Mouse (Mus musculus) skeletal muscle tissue, adult 2 months (tissue): ENCODE measurements around the gene Ruvbl2.
A peak's percentile ranks its signal among the peaks of the same experiment; 100 is the strongest.
"Not testable (repeated sequence)": the region's sequence is repeated elsewhere in the genome, so short reads cannot be mapped to it uniquely, and the experiment has no call there.

Source experiments
- DNase-seq: peaks from one replicate; pipeline ENCODE4 v3.0.0-alpha.2; 2012; ENCODE audit warnings: low read depth, low spot score

Gene Ruvbl2

DNA sequence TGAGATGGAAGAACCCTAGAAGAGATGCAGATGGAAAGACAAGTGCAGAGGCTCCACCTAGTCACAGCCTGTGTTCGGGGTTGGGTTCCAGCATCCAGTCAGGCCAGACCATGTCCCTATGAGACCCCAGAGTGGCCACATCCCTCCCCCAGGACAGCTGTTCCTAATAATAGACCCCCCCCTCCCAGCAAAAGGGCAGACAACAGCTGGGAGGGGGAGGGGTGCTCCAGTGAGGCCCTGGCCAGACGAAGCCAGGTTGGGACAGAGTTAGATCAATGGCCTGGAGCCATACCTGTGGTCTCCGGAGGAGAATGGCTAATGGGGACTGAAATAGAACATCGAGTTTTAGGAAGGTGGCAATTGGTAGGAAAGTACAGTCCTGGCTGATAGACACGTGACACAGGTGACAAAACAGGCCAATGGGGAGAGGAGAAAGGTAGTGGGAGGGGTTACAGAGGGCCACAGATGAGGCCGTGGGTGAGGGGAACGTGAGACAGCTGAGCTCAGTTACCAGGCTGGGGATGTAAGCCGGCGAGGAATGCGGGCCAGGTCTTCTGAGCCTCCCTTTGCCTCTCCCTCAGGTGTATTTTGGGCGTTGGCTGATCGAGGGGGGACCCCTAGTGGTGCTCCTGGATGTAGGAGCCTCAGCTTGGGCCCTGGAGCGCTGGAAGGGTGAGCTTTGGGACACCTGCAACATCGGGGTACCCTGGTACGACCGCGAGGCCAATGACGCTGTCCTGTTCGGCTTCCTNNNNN is at the start of gene Ruvbl2:
Gene Ruvbl2 (minus strand): TSS at position 576 of the 756 bp plus-strand sequence.
- peak; percentile 91 for DNase-seq

GRCm38 (mm10) chr7:45486761-45487415 is 49.0 kb upstream of the Ruvbl2 start, which contains the start of gene Gm45808:
Gene Gm45808, minus strand, starts transcription at chr7:45486811.
- no peak for DNase-seq

GRCm38 (mm10) chr7:45486158-45486557 is 48.3 kb upstream of the Ruvbl2 start:
- DNase-seq: no peak

- DNase-seq: not testable (repeated sequence)
These were observed 47.1 kb upstream of the Ruvbl2 start for GRCm38 (mm10) chr7:45484985-45485384.

DNA sequence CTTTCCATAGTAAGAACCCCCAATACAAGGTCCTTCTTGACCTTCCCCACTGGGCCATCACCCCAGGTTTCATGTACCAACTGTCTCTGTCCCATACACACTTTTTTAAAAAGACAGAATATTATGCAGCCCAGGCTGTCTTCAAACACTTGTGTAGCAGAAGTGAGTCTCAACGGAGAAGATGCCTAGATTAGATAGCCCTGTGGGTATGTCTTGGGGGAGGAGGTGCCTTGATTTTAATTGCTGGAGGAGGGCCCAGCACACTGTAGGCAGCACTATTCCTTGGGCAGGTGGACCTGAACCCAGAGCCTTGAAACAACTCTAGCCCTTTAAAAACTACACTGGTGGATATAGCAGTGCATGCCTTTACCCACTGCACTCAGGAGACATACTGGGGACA is 44.3 kb upstream of the Ruvbl2 start:
- DNase-seq: no peak

- DNase-seq: no peak
These were observed 43.6 kb upstream of the Ruvbl2 start, which contains the start of gene Tulp2 for GRCm38 (mm10) chr7:45481374-45481927. Gene Tulp2, plus strand, starts transcription at chr7:45481877.

GRCm38 (mm10) chr7:45480310-45480709 is 42.4 kb upstream of the Ruvbl2 start:
- not testable (repeated sequence) for DNase-seq

GRCm38 (mm10) chr7:45478774-45479173 is 40.9 kb upstream of the Ruvbl2 start:
- no peak for DNase-seq

DNA sequence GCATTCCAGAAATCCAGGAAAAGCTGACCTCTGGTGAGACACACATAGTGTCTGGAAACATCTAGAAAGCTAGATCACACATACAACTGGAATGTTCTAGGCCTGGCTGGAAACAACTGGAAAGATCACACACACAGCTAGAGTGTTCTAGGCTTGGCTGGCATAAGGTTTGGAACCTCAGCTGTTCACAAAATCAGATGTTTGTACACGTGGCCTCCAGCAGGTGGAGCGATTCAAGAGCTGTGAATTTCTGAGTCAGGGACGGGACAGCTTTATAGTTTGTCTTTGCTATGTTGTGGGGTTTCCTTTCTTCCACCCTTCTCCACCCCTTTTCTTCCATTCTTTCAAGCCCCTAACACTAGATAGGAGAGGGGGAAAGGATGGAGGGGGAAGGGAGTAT is 39.1 kb upstream of the Ruvbl2 start:
- DNase-seq: peak; percentile 72

- no peak for DNase-seq
These were observed 38.6 kb upstream of the Ruvbl2 start for GRCm38 (mm10) chr7:45476453-45476852.

DNA sequence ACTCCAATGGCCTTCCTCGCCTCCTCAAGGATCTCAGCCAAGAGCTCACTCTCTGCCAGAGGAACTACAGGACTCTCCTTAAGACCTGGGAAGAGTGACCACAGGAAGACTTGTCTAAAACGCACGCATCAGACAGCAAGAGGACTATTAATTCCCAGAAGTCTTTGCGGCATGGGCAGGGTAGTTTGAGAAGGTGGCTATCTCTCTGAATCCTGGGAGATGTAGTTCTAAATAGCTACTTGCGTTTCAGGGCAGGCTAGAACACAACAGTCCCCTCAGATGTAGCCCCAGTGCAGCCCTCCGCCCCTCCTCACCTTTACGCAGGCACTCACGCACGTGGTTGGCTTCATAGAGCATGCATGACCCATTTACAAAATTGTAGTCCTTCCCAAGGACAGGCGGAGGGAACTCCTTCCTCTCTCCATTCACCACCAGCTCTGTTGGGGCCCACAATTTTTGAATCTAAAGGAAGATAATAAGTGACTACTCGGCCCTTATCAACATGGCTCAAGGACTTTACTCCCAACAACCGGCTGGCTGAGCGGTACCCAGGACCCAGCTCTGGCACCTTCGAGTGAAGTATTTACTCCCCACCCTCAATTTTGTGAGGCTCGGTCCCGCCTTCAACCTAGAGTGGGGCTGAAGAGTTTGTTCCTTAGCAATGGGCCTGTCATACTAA is 37.5 kb upstream of the Ruvbl2 start:
- DNase-seq: peak; percentile 63

GRCm38 (mm10) chr7:45470869-45471268 is 33.0 kb upstream of the Ruvbl2 start:
- DNase-seq: peak; percentile 57

GRCm38 (mm10) chr7:45467090-45467670 is 29.3 kb upstream of the Ruvbl2 start:
- DNase-seq: no peak

- DNase-seq: peak; percentile 96
These were observed 28.6 kb upstream of the Ruvbl2 start, which contains the start of gene Bax for GRCm38 (mm10) chr7:45466283-45467089. Gene Bax, minus strand, starts transcription at chr7:45466898.

GRCm38 (mm10) chr7:45465549-45465948 is 27.7 kb upstream of the Ruvbl2 start:
- no peak for DNase-seq

DNA sequence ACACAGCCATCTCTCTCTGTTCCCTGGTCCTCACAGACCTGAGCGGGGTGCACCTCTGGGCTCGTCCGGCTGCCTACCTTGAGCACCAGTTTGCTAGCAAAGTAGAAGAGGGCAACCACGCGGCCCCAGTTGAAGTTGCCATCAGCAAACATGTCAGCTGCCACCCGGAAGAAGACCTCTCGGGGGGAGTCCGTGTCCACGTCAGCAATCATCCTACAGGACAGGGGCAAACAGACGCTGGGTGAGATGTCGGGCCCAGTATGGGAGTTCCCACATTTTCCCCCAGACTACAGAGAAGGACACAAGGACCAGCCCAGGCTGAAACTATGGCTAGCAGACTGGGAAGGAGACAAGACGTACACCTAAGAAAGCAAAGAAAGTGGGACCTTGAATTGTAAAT is 27.2 kb upstream of the Ruvbl2 start:
- no peak for DNase-seq

GRCm38 (mm10) chr7:45463987-45464778 is 26.3 kb upstream of the Ruvbl2 start:
- DNase-seq: no peak

DNA sequence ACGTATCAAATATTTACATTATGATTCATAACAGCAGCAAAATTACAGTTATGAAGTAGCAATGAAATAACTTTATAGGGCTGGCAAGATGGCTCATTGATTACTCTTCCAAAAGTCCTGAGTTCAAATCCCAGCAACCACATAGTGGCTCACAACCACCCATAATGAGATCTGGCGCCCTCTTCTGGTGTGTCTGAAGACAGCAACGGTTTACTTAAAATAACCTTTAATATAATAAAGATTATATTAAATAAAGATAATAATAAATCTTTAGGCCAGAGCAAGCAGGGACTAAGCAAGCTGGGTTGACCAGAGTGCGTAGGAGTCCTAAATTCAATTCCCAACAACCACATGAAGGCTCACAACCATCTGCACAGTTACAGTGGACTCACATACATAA is 25.0 kb upstream of the Ruvbl2 start:
- not testable (repeated sequence) for DNase-seq

DNA sequence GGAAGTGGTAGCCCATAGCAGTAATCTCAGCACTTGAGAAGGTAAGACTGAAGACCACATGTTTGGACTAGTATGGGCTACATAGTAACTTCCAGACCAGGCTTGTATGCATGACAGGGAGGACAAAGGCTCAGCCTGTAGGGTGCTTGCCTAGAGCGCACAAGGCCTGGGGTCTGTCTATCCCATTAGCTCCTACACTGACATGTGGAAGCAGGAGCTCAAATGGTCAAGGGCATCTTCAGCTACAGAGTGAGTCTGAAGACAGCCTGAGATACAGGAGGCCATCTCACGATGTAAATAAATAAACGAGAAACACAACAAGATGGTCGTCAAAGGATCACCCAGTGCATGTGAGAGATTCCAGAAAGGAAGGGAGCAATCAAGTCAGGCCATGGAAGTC is 24.4 kb upstream of the Ruvbl2 start:
- no peak for DNase-seq

- no peak for DNase-seq
These were observed 23.9 kb upstream of the Ruvbl2 start for GRCm38 (mm10) chr7:45461781-45462180.
